Mouse (Mus musculus) bone marrow macrophage, adult 2 months (primary cell): ENCODE results near the gene Fam171a2.

Experiments used
- CTCF ChIP-seq: IDR thresholded peaks from 2 replicates; pipeline ENCODE4 v1.5.1; 2012; ENCODE audit warnings: low read depth, mild to moderate bottlenecking, low read length, moderate library complexity
- POLR2A ChIP-seq: IDR thresholded peaks from 2 replicates; pipeline ENCODE4 v1.6.1; 2012; ENCODE audit warnings: mild to moderate bottlenecking, low read depth, low read length, borderline replicate concordance

GRCm38 (mm10) chr11:102405544-102406285 is 41.8 kb downstream of the Fam171a2 start:
- no peak for TF ChIP-seq POLR2A
- TF ChIP-seq CTCF: no peak
